Mouse (Mus musculus) bone marrow, adult 2 months (tissue): ENCODE data around the gene Akap6.

Source experiments
- CTCF ChIP-seq: fragments of 200-500 bp; IDR thresholded peaks from 2 replicates; pipeline ENCODE4 v1.5.1; 2011; ENCODE audit warnings: low read length, control low read depth; ENCODE audit not compliant: control insufficient read depth, insufficient read depth
- POLR2A ChIP-seq: fragments of 200-500 bp; IDR thresholded peaks from 2 replicates; pipeline ENCODE4 v1.6.1; 2011; ENCODE audit warnings: low read depth, mild to moderate bottlenecking, control low read depth, low read length, borderline replicate concordance; ENCODE audit not compliant: control insufficient read depth

- TF ChIP-seq CTCF = no peak
- no peak for TF ChIP-seq POLR2A
These were observed 20.0 kb downstream of the Akap6 start for GRCm38 (mm10) chr12:52719232-52719631.
